Mouse (Mus musculus) frontal cortex, adult 2 months (tissue): Measurements from ENCODE around the gene Ppil1. TPM values are rescaled to one million over a fixed set of nuclear protein-coding genes. Genes with fewer than 3 reads are reported as not detected.
"Not testable (repeated sequence)": the region's sequence is repeated elsewhere in the genome, so short reads cannot be mapped to it uniquely, and the experiment has no call there.

ENCODE experiments used
- DNase-seq, 2 experiments: peaks; one replicate each; pipeline ENCODE4 v3.0.0; 2022; ENCODE audit warnings: low spot score in 1 of 2; ENCODE audit errors: extremely low spot score in 1 of 2
- polyA plus RNA-seq: library from polyadenylated mRNA; depleted of rRNA; stranded (reverse); fragments of >200 nt; gene quantifications from 2 replicates; pipeline ENCODE4 v1.2.3, GENCODE M21; 2012

The Ppil1 gene
- polyA plus RNA-seq, 1 experiment, result 23.7 TPM

DNA sequence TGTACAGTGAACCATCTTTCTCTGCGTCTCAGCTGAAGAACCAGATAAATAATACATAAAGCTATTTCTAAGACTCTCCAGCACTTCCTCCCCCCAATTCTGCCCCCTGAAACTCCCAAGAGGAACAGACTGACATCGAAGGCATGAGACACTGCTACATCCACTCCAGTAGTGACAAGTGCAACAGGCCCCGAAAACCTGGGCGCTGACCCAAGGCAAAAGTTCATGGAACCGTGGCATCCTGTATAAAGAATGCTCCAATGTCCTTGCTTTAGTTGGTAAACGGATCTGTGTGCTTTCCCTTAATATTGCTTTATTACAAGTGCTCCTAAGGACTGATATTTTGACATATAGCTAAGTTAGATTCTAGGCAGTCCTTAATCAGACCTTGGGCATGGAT, 9.2 kb downstream of the Ppil1 start:
- DNase-seq, result not testable (repeated sequence)

DNA sequence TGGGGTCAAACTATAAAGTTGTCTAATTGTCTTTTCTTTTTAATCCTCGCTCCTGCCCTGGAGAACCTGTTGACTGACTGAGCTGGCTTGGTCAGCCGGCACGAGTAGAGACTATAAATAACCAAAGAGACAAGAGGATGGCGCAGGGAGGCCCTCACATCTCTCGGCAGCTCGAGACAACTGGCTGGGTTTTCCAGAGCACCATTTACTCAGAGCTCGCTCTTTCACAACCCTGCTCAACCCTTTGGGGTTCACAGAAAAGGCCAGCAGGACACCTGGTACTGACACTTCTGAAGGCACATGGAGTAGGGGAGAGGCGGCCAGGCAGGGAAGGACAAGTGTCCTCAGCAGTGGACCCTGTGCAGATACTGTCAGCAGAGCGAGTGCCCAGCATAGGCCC, 10.3 kb downstream of the Ppil1 start:
- no peak for DNase-seq

DNA sequence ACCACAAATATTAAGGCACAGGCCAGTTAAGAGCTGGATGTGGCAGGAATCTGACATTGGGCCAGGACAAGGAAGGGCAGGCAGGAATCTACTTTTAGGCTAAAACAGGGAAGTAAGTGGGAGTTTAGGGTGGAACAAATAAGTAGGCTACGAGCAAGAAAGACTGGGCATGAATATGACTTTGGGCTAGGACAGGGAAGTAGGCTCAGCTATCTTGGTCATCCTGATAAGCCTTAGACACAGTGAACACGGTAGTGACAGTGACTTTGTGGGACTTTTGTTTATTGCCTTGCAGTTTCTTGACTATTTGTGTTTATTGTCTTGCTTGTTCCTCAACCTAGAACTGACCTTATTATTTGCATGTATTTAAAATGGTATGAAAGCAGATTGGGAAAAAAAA, 10.8 kb downstream of the Ppil1 start:
- DNase-seq, result no peak

DNA sequence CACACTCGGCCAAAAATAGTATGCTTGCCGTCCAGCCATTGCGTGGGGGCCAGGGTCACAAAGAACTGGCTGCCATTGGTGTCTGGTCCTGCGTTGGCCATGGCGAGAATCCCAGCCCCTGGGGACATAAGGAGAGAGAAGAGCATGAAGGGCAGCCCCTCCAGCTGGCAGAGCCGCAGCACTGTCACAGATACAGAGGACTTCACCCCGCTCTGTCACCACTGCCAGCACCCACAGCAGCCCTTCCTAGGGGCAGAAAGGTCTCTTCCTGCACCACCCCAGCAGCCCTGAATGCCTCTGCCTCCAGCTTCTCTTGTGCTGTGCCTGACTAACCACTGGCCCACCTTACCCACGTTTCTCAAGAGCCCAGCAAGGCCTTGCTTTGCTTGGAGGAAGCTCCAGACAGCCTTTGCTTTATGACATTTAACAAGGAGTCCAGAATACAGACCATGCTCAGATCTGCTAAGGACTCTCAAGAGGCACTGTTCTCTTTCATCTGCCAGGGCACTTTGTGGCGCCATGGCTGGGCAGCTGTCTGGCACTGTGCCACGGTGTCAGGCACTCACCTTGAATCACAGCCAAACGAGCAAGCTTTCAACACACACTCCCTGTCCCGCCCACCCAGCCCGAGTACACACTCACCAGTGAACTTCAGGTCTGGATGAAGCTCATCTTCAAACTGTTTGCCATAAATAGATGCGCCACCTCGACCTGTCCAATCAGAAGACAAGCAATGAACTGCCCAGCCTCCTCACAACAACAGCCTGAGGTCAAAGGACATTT, 12.2 kb downstream of the Ppil1 start:
- DNase-seq, result no peak

DNA sequence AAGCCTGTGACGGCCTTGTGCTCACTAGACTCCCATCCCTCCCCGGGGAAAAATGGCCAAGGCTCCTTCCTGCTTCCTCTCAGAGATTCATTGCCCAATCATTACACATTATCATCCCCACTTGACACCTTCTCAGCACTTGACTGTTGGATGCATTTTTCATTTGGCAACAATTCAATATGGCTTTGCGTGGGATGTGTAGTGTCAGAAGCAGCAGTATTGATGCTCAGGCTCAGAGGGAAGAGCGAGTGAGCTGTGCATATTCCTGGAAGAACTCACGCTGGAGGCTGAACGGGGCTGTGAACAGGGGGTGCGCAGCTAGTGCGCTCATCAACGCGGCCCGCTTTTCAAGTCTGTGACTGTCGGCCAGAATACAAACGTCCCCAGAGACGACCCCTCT, 13.0 kb downstream of the Ppil1 start:
- peak in 1 of 2 experiments; percentile 55 for DNase-seq

DNA sequence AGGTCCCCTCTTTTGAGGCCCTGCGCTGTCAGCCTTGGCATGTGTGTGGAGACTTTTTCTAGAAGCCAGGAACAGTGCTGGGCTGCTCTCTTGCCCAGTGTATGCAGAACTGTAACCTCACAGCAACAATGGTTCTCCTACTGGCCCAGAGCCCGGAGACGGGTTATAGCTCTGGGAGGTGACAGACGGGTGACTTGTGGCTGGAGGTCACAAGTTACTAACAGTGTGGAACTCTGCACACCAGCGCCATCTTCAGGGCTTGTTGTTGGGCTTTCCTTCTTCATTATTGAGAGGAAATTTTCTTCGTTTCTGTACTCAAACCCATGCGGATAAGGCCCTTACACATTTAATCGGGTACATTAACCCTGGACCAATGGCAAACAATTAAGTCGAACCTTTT, 14.5 kb downstream of the Ppil1 start:
- DNase-seq, result peak in 1 of 2 experiments; percentile 40

DNA sequence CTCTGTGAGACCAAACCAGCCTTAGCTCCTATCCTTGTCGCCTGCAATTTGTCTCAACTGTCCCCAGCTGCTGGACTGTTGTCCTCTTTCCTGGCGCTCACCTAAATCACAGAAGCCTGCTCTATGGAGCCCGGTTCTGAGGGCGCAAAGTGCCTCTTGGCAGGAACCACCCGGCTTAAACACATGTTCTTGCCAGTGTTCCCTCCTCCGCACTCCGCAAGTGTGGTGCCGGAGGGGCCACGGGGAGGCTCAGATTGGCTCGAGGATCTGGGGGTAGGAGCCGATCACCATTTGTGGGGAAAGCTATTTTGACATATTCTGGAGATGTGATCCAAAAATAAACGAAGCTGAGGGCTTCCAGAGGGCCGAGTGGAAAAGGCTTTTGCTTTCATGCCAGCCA, 16.1 kb downstream of the Ppil1 start:
- peak; percentile 49 to 74 for DNase-seq

DNA sequence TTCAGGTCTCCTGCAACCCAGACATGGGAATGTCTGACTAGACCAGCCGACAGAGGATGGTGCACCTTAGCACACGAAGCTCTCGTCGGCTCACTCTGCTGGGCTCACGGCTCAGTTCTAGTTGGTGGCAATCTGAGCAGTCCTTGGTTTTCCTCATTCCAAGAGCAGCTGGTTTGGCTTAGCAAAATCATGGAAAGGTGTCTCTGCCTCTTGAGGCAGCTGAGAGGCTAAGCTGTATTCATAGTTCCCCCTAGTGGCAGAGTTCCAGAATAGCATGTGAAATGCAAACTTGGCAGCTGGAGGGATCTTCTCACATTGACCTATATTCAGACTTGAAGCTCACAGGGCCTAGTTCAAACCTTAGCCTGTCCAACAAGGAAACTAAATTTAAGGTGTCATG, 17.4 kb downstream of the Ppil1 start:
- DNase-seq, result peak in 1 of 2 experiments; percentile 73

DNA sequence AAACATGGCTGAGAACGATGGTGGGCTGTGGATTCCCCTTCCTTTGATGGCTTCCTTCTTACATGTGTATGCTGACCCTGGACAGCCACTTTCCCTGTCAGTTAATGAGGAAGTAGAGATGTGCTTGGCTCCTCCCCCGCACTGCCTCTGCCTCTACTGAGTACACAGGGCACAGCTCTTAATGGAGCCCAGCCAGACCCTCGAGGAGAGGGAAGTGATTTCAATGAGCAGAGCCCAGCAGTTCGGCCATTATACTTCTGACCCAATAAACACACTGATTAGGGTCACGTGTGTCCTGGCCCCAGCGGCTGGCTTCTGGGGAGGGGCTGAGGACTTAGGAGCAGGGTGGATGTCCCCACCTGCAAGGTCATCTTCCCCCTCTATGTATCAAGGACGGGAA, 18.3 kb downstream of the Ppil1 start:
- DNase-seq, result no peak

DNA sequence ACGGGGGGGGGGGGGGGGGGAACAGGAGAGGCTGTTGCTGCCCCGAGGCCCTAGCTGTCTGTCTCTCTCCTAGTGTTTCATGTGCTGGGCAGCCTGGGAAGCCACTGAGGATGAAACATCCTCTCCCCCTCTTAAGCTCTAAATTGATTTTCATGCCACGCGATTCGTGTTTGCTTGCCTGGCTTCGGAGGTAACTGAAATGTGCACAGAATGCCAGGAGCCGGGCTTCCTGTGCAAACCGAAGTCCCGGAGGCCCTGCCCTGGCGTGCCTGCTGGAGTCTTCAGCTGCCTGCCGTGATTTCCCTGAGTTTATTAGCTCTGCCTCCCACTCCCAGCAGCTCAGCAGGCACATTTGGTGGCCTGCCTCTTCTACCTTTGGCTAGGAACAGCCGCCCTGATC, 19.1 kb downstream of the Ppil1 start:
- DNase-seq, result no peak

DNA sequence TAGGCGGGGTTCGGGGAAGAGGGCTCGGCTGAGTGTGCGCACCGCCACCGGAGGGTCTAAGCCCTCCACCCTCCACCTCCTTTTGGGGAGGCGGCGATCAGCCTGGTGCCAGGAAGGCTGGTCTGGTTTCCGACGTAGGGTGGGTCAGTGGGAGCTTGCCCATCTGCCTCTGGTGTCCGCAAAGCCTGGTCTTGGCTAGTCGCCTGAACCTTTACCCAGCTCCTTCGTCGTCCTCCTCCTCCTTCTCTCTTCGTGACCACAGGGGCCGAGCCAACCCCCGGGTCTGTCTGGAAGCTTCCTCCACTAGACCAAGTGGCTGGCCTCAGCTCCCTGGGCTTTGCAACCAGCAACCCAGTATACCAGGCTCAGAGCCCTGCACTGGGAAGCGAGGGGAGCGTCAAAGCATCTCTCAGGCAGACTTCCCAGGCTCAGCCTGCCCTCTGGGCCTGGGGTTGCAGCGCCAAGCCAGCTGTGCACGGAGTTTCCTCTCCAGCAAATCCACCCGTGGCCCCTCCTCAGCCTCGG, 25.5 kb downstream of the Ppil1 start:
- no peak for DNase-seq

DNA sequence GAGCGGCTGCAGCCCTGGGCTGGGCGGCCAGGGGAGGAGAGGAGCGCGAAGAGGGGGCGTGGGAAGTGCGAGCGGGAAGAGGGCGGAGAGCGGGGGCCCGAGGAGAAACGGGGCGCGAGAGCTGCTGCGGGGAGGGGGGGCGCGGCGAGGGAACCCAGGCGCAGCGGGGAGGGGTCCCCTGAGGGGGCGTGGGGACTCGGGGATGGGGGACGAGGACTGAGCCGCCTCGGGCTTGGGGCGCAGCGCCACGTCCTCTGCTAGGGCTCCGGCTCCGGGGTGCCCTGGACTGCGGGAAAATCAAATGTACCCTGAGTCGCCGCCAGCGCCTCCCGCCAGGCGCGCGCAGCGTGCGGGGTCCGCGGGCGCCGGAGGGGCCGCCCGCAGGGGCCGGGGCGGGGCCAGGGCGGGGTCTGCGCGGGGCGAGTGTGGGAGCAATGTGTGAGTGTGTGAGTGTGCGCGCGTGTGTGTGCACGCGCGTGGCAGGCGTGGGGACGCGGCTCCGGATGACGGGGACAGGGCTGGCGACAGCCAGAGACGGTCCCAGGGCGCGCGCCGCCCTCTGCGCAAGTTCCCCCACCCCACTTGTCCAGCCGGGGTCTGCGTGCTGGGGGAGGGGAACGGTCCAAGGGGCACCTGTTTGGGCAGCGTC, 26.1 kb downstream of the Ppil1 start, which contains the start of gene Cpne5:
Gene Cpne5 (minus strand): TSS at position 396 of the 649 bp plus-strand sequence.
- DNase-seq, result peak in 1 of 2 experiments; percentile 62

DNA sequence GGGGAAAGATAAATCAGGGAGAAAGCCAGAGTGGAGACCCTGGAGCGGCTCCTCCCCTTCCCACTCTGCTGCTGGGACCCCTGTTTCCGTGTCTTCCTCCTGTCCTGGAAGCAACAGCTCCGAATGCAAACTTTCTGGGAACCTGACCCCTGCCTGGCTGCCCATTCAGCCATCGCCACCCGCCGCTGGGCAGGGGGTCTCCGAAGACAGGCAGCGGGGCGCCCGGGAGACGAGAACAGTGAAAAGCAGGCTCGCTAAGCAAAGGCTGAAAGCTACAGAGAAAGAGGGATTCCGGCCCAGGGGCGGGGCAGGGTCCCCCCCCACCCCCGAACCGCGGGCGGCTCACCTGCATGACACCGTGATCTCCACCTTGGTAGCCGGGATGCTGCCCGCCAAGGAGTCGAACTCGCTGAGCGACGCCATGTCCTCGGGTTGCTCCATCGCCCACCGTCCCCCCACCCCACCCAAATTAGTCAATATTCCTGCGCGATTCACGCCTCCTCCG, 26.7 kb downstream of the Ppil1 start:
- DNase-seq, result no peak

DNA sequence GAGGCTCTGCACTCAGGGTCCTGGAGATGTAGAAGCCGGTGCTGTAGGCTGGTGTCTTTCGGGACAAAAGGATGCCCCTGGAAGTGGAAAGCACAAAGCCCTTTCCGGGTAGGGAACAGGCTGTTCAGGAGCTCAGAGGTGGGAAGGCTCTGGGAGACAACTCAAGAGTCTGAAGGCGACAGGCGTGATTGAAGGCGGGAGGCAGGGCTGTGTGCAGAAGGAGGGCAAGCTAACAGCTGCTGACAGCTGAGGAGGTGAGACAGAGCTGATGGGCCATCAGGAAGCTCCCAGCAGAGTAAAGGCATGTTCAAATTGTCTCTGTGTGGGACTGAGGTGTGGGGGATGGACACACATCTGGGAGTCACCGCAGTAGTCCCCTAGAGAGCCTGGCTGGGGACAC, 27.9 kb downstream of the Ppil1 start:
- peak in 1 of 2 experiments; percentile 51 for DNase-seq

DNA sequence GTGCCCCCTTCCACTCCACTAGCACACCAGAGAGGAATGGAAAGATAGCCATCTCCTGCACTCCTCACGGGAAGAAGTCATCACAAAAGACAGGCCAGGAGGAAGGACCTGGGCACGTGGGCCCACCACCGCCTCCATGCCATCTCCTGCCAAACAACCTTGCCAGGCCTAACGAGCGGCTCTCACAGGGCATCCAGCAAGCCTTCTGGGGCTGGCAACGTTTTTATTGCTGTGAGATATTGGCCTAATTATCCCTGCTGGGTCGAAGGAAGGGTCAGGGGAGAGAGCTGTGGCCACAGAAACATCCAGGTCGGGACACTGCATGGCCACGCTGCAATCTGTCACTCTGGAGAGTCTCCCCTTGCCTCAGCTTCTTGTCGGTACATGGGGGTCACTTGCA, 32.9 kb downstream of the Ppil1 start:
- DNase-seq, result no peak

DNA sequence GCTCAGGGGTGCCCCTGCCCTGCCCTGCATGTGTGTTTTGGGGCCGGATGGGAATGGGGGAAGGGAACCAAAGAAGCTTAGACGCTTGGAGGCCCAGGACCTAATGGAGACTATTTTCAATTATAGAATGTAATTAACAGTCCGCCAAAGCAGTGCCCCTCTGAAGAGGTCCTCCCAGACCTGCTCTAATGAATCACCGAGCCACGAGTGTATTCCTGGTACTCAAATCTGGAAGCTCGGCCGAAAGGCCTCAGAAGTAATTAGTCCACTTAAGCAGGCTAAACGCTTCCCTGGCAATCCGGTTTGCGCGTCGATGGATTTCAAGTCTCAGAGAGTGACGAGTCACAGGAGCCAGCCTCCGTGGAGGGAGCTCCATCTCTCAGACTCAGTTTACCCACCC, 43.4 kb downstream of the Ppil1 start:
- no peak for DNase-seq

DNA sequence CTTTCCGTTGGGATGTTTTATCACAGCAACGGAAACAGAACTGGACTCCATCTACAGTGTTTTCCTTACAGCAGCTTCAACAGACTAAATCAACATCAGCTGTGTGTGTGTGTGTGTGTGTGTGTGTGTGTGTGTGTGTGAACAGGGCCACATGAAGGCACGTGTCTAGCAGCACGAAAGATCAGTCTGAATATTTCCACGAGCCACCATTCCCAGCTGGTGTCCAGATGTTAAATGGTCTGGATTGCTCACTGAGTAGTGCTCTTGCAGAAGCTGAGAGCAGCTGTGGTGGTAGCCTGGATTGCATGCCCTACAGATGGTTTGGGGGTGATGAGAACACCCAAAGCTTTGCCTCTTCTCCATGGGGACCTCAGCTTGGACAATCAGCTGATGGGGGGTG, 46.0 kb downstream of the Ppil1 start:
- DNase-seq, result no peak

DNA sequence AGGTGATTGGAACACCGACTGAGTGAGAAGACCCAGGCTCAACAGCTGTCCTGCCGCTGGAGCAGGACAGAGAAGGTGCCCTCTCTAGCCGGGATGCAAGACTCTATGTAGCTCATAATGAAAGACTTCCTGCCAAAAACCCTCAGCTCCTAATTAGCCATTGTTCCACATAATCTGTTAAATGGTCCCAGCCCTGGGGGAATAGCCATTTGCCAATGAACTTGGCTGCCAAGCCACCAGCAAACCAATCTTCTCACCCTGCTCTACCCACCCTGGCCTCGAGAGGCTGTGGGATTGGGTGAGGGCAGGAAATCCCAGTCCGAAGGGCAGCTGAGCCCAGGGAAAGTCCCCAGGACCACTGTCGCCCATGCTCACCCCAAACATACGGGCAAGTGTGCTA, 47.9 kb downstream of the Ppil1 start:
- DNase-seq, result no peak

DNA sequence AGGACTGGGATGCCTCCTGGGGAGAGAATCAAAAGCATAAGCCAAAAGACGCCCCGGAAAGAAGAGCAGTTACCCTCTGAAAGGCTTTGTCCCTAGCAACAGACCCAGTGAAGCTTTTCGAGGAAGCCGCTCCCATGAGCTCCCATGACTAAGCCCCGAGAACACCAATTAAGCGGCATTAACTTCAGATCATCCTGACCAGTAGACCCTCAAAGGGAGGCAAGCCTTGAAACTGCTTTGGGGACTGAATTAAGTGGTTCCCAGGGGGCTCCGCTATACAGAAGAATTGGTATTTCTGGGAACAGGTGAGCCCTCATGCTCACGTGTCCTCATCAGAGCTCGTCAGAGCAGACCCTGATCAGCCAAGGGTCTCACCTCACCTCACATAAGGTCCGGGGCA, 49.3 kb downstream of the Ppil1 start:
- no peak for DNase-seq

DNA sequence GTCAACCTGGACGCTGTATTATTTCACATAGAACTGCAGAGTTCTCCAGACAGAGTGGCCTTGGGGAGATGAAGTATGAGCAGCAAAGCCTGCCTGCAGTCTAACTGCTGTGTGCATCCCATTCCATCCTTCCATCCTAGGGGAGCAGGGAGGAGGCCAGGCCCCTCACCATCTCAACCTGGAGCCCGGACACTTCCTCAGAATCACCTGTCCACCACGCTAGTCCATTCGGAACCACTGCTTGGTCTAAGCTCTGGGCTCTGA, 49.9 kb downstream of the Ppil1 start:
- no peak for DNase-seq

DNA sequence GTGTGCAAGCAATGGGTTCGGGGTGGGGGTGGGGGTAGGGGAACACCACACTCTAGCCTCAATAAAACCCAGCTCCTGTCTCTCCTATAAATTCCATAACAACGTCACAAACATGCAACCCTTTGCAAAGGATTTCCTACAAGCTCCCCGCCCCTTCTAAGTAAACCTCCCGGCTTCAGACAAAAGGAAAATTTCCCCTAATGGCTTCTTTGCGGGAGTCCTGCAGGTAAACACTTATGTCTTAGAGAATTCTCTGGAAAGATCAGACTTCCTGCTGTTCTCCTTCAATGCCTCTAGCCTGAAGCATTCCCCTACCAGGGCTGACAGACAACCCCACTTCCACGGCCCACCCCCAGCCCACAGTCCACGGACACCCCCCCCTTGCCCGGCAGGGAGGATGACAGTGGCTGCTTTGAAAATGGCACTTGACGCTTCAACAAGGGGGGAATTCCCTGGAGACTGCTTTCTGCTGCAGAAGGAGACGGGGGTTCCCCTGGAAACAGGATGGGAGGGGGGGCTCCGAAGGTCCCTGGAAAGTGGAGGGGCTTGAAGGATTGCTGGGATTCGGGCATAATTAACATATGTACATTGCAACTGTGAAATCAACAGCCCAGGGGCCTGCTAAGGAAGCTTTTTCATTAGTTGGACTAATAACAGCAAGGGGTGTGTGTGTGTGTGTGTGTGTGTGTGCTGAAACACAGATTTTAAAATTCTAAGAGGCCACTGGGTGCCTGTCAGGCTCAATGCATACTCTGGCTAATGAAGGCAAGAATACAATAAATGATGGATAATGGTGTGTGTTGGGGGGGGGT, 50.4 kb downstream of the Ppil1 start:
- DNase-seq, result no peak
